Mouse (Mus musculus) limb, embryonic 13.5 days (tissue): ENCODE data around the gene Tnfrsf4. TPM values are rescaled to one million over a fixed set of nuclear protein-coding genes. Genes with fewer than 3 reads are reported as not detected.

Experiments
- ATAC-seq: fragments of 200-750 bp; cut with Nextera tagmentation; 2 replicates; pipeline ENCODE4 v1.8.0; 2017; ENCODE audit warnings: low read depth, moderate number of reproducible peaks, moderate TSS enrichment; ENCODE audit not compliant: low FRiP score
- H3K27ac ChIP-seq: fragments of 300-500 bp; sonication (generic); 2 replicates; pipeline ENCODE4 v1.5.1; 2015; ENCODE audit warnings: inconsistent platforms, mild to moderate bottlenecking, moderate library complexity
- H3K27me3 ChIP-seq: fragments of 300-500 bp; sonication (generic); 2 replicates; pipeline ENCODE4 v1.6.1; 2015; ENCODE audit warnings: mild to moderate bottlenecking, inconsistent platforms
- H3K36me3 ChIP-seq: fragments of 300-500 bp; sonication (generic); 2 replicates; pipeline ENCODE4 v1.6.1; 2015; ENCODE audit warnings: inconsistent platforms, mild to moderate bottlenecking, moderate library complexity
- H3K4me1 ChIP-seq: fragments of 300-500 bp; sonication (generic); 2 replicates; pipeline ENCODE4 v1.6.1; 2015; ENCODE audit warnings: inconsistent platforms
- H3K4me2 ChIP-seq: fragments of 300-500 bp; sonication (generic); replicated peaks from 2 replicates; pipeline ENCODE4 v1.6.1; 2015; ENCODE audit warnings: inconsistent platforms, mild to moderate bottlenecking, moderate library complexity
- H3K4me3 ChIP-seq: fragments of 300-500 bp; sonication (generic); 2 replicates; pipeline ENCODE4 v1.5.1; 2015; ENCODE audit warnings: moderate library complexity, mild to moderate bottlenecking, inconsistent platforms
- H3K9ac ChIP-seq: fragments of 300-500 bp; sonication (generic); 2 replicates; pipeline ENCODE4 v1.6.1; 2015; ENCODE audit warnings: mild to moderate bottlenecking, inconsistent platforms
- H3K9me3 ChIP-seq: fragments of 300-500 bp; sonication (generic); 2 replicates; pipeline ENCODE4 v1.6.1; 2016; ENCODE audit warnings: inconsistent platforms
- WGBS: fragments of 180-500 bp; shearing (Covaris S2); methylation state at CpG from one replicate; pipeline ENCODE4 v1.1.7; 2015; 5-methylcytosine and 5-hydroxymethylcytosine counted together
- microRNA counts: library from miRNA; unstranded; fragments of <30 nt; microRNA quantifications from one replicate; lab custom pipeline; 2016
- microRNA-seq: library from miRNA; unstranded; fragments of <30 nt; microRNA quantifications from one replicate; pipeline ENCODE4, GENCODE M21; 2016
- polyA plus RNA-seq: library from polyadenylated mRNA; unstranded; fragments of >200 nt; fragmentation: Nextera tagmentation; extraction: Ambion mirVana; gene quantifications from 2 replicates; pipeline ENCODE4 v1.2.1, GENCODE M21; 2015

The Tnfrsf4 gene
- polyA plus RNA-seq, 1 experiment from 2014 or later: 0.85 TPM

DNA sequence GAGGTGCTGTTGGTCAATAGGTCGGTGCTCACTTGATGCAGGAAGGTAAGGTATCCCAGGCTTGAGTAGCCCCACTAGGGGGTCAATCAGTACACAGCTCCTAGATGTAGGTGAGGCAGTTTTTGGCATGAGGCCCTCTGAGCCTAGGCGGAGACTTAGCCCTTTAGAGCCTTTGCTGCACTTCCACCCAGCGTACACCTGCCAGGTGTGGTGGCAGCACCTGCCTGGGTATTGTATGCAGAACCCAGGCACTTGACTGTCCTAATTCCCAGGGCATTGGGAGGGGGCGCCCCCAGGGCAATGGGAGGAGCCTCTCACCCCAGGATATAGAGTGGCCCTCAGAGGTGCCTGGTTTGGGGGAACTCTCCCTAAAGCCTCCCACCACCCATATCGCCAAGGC, 41.5 kb downstream of the Tnfrsf4 start:
- Histone ChIP-seq H3K27me3 (no peaks in the 10 kb centered on the region), H3K4me2 (no peak overlapping the region), H3K4me1 (peaks cover 10% of the 10 kb centered on the region; the same call in 1 of the 2 replicates), H3K27ac (no peak overlapping the region), H3K9ac (no peak overlapping the region), H3K9me3 (no peaks in the 10 kb centered on the region), H3K4me3 (no peak overlapping the region), H3K36me3 (no peaks in the 10 kb centered on the region)
- WGBS: 90% methylated on average over 5 of the region's 5 CpGs
- no peak for ATAC-seq

DNA sequence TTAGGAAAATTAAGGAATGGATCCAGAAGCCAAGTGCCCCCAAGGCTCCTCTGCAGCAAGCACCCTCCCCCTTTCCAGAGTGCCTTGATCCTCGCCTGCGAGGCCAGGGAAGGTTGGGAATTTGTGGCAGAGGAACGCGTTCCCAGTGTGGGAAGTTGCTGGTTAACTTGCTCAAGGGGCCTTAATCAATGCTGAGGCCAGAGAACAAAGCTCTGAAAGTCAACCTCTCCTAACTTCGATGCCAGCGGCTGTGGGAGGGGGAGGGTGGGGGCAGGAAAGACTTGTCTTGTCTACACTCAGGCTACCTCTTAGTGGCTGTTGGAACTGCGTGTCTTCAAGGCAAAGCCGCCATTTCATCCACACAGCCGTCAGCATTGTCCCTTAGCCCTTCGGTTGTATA, 44.1 kb downstream of the Tnfrsf4 start:
- peak overlapping the region; percentile 17; the same call in 1 of the 2 replicates for H3K4me3 ChIP-seq
- ATAC-seq: no peak
- no peaks in the 10 kb centered on the region for H3K36me3 ChIP-seq
- H3K27me3 ChIP-seq: no peaks in the 10 kb centered on the region
- peak overlapping the region; percentile 23 for H3K4me2 ChIP-seq
- peaks cover 10% of the 10 kb centered on the region; the same call in 1 of the 2 replicates for H3K4me1 ChIP-seq
- no peak overlapping the region for H3K27ac ChIP-seq
- 68% methylated on average over 10 of the region's 10 CpGs for WGBS
- no peaks in the 10 kb centered on the region for H3K9me3 ChIP-seq
- H3K9ac ChIP-seq: no peak overlapping the region

GRCm38 (mm10) chr4:156058826-156059225, 45.2 kb downstream of the Tnfrsf4 start:
- peaks cover 12% of the 10 kb centered on the region for H3K4me1 ChIP-seq
- no peaks in the 10 kb centered on the region for H3K27me3 ChIP-seq
- H3K4me3 ChIP-seq: peak overlapping the region; percentile 29
- peak overlapping the region; percentile 27 for H3K4me2 ChIP-seq
- H3K36me3 ChIP-seq: no peaks in the 10 kb centered on the region
- 0 out of 2 replicates have a peak overlapping the region, but pooled peaks have one; percentile 33 for H3K27ac ChIP-seq
- H3K9ac ChIP-seq: peak overlapping the region; percentile 56; the same call in 1 of the 2 replicates
- WGBS: 74% methylated on average over 9 of the region's 9 CpGs
- ATAC-seq: no peak
- H3K9me3 ChIP-seq: no peaks in the 10 kb centered on the region

- Histone ChIP-seq H3K4me2 (peak within 1 kb of the TSS; percentile 27), H3K27ac (peak within 1 kb of the TSS; percentile 33; the same call in 1 of the 2 replicates), H3K9me3 (no peaks in the 10 kb centered on the region), H3K4me3 (peak within 1 kb of the TSS; percentile 29), H3K36me3 (no peaks in the 10 kb centered on the region), H3K9ac (peak within 1 kb of the TSS; percentile 56), H3K4me1 (peaks cover 16% of the 10 kb centered on the region), H3K27me3 (no peaks in the 10 kb centered on the region)
- 27% methylated on average over 5 of the region's 5 CpGs for WGBS
- peak; percentile 62 for ATAC-seq
These were observed 45.6 kb downstream of the Tnfrsf4 start, which contains the start of gene Ttll10 for GRCm38 (mm10) chr4:156059261-156059660. TSS of gene Ttll10 (minus strand) at chr4:156059414.

DNA sequence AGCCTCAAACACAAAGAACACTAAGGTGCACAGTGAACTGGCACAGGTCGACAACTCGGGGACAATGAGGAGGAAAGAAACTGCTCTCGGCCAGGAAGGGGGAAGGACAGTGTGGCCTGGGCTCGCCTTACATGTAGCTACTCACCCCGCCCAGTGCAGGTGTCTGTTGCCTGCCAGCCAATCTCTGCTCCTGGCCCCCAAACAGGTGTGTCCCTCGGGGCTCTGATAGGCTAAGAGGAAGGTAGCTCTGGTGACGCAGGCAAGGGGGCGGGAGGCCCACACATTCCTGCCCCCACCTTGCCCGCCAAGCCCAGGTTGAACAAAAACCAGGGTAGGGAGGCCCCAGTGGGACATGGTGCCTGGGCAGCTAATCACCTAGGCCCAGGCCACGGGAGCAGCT, 46.1 kb downstream of the Tnfrsf4 start:
- H3K9me3 ChIP-seq: no peaks in the 10 kb centered on the region
- no peaks in the 10 kb centered on the region for H3K27me3 ChIP-seq
- H3K4me1 ChIP-seq: peaks cover 16% of the 10 kb centered on the region
- H3K4me3 ChIP-seq: no peak overlapping the region
- peak; percentile 70; the same call in 1 of the 2 replicates for ATAC-seq
- peak overlapping the region; percentile 27; the same call in 1 of the 2 replicates for H3K4me2 ChIP-seq
- H3K9ac ChIP-seq: peak overlapping the region; percentile 19
- 26% methylated on average over 10 of the region's 10 CpGs for WGBS
- H3K27ac ChIP-seq: peak overlapping the region; percentile 33; the same call in 1 of the 2 replicates
- no peaks in the 10 kb centered on the region for H3K36me3 ChIP-seq

DNA sequence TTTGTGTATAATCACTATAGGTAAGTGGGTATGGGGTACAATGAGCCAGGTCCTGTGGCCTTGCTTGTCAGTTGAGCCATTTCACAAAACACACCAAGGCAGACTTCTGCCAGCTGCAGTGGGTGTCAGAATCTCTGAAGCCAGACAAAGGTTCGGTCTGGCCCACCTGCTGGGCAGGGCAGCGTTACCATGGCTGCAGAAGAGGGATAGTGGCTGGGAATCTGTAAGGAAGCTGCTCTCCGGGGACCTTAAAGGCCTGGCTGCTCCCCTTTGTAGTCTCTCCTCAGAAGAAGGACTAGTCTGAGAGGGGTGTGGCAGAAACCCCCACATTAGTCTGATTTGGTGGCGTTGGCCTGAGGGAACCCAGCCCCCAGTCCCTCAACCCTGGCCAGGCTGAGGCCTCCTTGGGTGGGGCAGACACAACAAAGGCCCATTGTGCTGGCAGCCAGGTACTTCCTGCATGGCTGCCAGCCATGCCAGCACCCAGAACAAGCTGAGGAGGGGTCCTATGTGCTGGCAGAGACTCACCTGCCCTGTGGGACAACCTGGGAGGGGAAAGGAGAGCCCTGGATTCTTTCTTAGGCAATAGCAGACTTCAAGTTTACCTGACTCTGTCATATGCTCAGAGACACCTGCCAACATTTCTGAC, 50.3 kb downstream of the Tnfrsf4 start:
- 21% methylated on average over 4 of the region's 4 CpGs for WGBS
- Histone ChIP-seq H3K9me3 (no peaks in the 10 kb centered on the region), H3K36me3 (no peaks in the 10 kb centered on the region), H3K4me1 (peaks cover 23% of the 10 kb centered on the region), H3K4me2 (no peak overlapping the region), H3K27ac (no peak overlapping the region), H3K27me3 (no peaks in the 10 kb centered on the region), H3K4me3 (no peak overlapping the region), H3K9ac (no peak overlapping the region)
- ATAC-seq: no peak

GRCm38 (mm10) chr4:156064510-156064897, 50.9 kb downstream of the Tnfrsf4 start:
- ATAC-seq: no peak
- 80% methylated on average over 9 of the region's 9 CpGs for WGBS
- H3K27me3 ChIP-seq: no peaks in the 10 kb centered on the region

DNA sequence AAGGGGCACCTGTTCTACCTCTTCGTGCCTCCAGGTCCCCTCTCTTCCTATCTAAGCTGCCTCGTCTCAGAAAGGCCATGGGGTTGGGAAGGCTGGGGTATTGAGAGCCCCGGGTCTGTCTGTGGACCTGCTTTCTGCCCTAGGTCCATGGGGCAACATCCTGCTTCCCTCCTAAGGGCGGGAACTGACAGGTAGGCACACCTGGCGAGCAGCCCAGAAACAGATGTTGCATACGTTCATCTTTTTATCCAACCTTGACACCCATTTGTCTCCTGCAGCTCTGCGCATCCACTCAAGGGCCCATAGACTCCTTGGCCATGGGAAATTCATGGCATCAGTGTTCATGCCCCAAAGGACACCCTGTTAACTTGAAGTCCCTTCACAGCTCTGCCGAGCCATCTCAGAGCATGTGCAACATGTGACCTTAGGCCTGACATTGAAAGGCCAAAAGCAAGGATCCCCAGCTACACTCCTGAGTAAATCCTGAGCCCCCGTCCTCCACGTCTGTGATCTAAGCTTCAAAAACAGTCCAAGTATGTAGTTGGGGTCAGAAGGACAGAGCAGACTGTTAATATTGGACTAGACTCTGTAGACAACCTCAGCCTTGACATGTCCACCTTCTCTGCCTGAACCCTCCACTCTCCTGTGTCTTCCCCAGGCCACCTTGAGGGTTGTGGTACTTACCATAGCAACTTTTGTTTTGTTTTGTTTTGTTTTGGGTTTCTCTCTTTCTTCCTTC, 51.7 kb downstream of the Tnfrsf4 start:
- Histone ChIP-seq H3K4me2 (no peak overlapping the region), H3K36me3 (no peaks in the 10 kb centered on the region), H3K27ac (no peak overlapping the region), H3K4me3 (no peak overlapping the region), H3K4me1 (peaks cover 22% of the 10 kb centered on the region), H3K9ac (no peak overlapping the region), H3K9me3 (no peaks in the 10 kb centered on the region), H3K27me3 (no peaks in the 10 kb centered on the region)
- no peak for ATAC-seq
- WGBS: 85% methylated on average over 10 of the region's 10 CpGs

More at GRCm38 (mm10) chr4:156064510-156064897, 50.9 kb downstream of the Tnfrsf4 start:
- Histone ChIP-seq H3K9me3 (no peaks in the 10 kb centered on the region), H3K36me3 (no peaks in the 10 kb centered on the region), H3K27ac (no peak overlapping the region), H3K4me2 (no peak overlapping the region), H3K9ac (no peak overlapping the region), H3K4me3 (no peak overlapping the region), H3K4me1 (peaks cover 19% of the 10 kb centered on the region)

MicroRNAs within 50 kb of the gene (microRNA counts, 519-probe panel; counts per million panel counts)
- microRNA mmu-miR-200a (lab: Ali Mortazavi, UCI): 2,992 counts per million, percentile 50 among the panel's probes with 10 or more counts
- microRNA mmu-miR-200b (lab: Ali Mortazavi, UCI): 3,578 counts per million, percentile 66 among the panel's probes with 10 or more counts
- 4,038 counts per million, percentile 77 among the panel's probes with 10 or more counts for microRNA mmu-miR-429 (lab: Ali Mortazavi, UCI)

Small RNAs within 50 kb of the gene (microRNA-seq; reads per million reads assigned to microRNA genes)
- gene Mir200a (198 reads per million, percentile 61 among the genes with 10 or more reads in this experiment), gene Mir200b (1,121 reads per million, percentile 76 among the genes with 10 or more reads in this experiment), gene Mir429 (4,266 reads per million, percentile 89 among the genes with 10 or more reads in this experiment)

Other genes starting within 250 kb of the Tnfrsf4 start
- gene Vwa1, start 239.1 kb upstream of the Tnfrsf4 start, polyA plus RNA-seq: 11.1 and 11.6 TPM in 2 replicates
- gene Tmem88b, start 228.0 kb upstream of the Tnfrsf4 start, polyA plus RNA-seq: 0.64 and 0.81 TPM in 2 replicates
- not detected in 2 replicates for gene Ankrd65, start 223.4 kb upstream of the Tnfrsf4 start, polyA plus RNA-seq
- 213 and 220 TPM in 2 replicates for gene Mrpl20, start 211.0 kb upstream of the Tnfrsf4 start, polyA plus RNA-seq
- gene Ccnl2, start 201.4 kb upstream of the Tnfrsf4 start, polyA plus RNA-seq: 211 and 231 TPM in 2 replicates
- gene Aurkaip1, start 182.6 kb upstream of the Tnfrsf4 start, polyA plus RNA-seq: 140 and 144 TPM in 2 replicates
- 76.6 and 92.7 TPM in 2 replicates for gene Mxra8, start 174.2 kb upstream of the Tnfrsf4 start, polyA plus RNA-seq
- gene Dvl1, start 166.4 kb upstream of the Tnfrsf4 start, polyA plus RNA-seq: 4.3 and 5.7 TPM in 2 replicates
- gene Tas1r3, start 150.5 kb upstream of the Tnfrsf4 start, polyA plus RNA-seq: 0.25 and 0.33 TPM in 2 replicates
- gene Cptp, start 144.4 kb upstream of the Tnfrsf4 start, polyA plus RNA-seq: 13.6 and 13.8 TPM in 2 replicates
- 71.2 and 74.8 TPM in 2 replicates for gene Ints11, start 144.3 kb upstream of the Tnfrsf4 start, polyA plus RNA-seq
- 51.8 and 55.9 TPM in 2 replicates for gene Pusl1, start 122.1 kb upstream of the Tnfrsf4 start, polyA plus RNA-seq
- gene Acap3, start 122.0 kb upstream of the Tnfrsf4 start, polyA plus RNA-seq: 18.2 and 19.4 TPM in 2 replicates
- gene Ube2j2, start 70.0 kb upstream of the Tnfrsf4 start, polyA plus RNA-seq: 113 and 126 TPM in 2 replicates
- gene C1qtnf12, start 51.5 kb upstream of the Tnfrsf4 start, polyA plus RNA-seq: 32.0 and 35.0 TPM in 2 replicates
- 16.8 and 17.3 TPM in 2 replicates for gene B3galt6, start 21.2 kb upstream of the Tnfrsf4 start, polyA plus RNA-seq
- gene Sdf4, start 21.0 kb upstream of the Tnfrsf4 start, polyA plus RNA-seq: 160 and 166 TPM in 2 replicates
- 2.8 and 2.9 TPM in 2 replicates for gene Tnfrsf18, start 12.3 kb downstream of the Tnfrsf4 start, polyA plus RNA-seq
- gene Ttll10, start 45.6 kb downstream of the Tnfrsf4 start, polyA plus RNA-seq: 0.70 and 1.1 TPM in 2 replicates
- gene 9430015G10Rik, start 96.1 kb downstream of the Tnfrsf4 start, polyA plus RNA-seq: 45.2 and 48.7 TPM in 2 replicates
- 0.48 and 0.72 TPM in 2 replicates for gene Rnf223, start 116.7 kb downstream of the Tnfrsf4 start, polyA plus RNA-seq
- 69.5 and 73.9 TPM in 2 replicates for gene Agrn, start 183.6 kb downstream of the Tnfrsf4 start, polyA plus RNA-seq
- gene Isg15, start 187.0 kb downstream of the Tnfrsf4 start, polyA plus RNA-seq: 1.5 and 2.4 TPM in 2 replicates
- gene AW011738, start 189.5 kb downstream of the Tnfrsf4 start, polyA plus RNA-seq: 2.0 and 2.3 TPM in 2 replicates
- gene Perm1, start 202.0 kb downstream of the Tnfrsf4 start, polyA plus RNA-seq: 0.59 and 0.66 TPM in 2 replicates
- 24.6 and 24.9 TPM in 2 replicates for gene Plekhn1, start 221.0 kb downstream of the Tnfrsf4 start, polyA plus RNA-seq
- 68.8 and 71.5 TPM in 2 replicates for gene Noc2l, start 222.2 kb downstream of the Tnfrsf4 start, polyA plus RNA-seq
- gene Samd11, start 241.8 kb downstream of the Tnfrsf4 start, polyA plus RNA-seq: 0.42 and 0.47 TPM in 2 replicates